Mouse (Mus musculus) G1E-ER4 (cell line): Measurements from ENCODE around the gene Atp5c1. TPM values are rescaled to one million over a fixed set of nuclear protein-coding genes. Genes with fewer than 3 reads are reported as not detected.

Source experiments
- GATA1 ChIP-seq: IDR thresholded peaks from one replicate; pipeline ENCODE4 v1.8.0; 2012; ENCODE audit warnings: low read length, inconsistent platforms
- polyA plus RNA-seq: library from polyadenylated mRNA; stranded (reverse); fragments of >175 nt; gene quantifications from 2 replicates; pipeline ENCODE4 v1.2.3, GENCODE M21; 2012

Gene Atp5c1
- polyA plus RNA-seq, 1 experiment = 25.2 TPM

- no peak for TF ChIP-seq GATA1
Measured at GRCm38 (mm10) chr2:10010263-10010909, 69.9 kb downstream of the Atp5c1 start.

DNA sequence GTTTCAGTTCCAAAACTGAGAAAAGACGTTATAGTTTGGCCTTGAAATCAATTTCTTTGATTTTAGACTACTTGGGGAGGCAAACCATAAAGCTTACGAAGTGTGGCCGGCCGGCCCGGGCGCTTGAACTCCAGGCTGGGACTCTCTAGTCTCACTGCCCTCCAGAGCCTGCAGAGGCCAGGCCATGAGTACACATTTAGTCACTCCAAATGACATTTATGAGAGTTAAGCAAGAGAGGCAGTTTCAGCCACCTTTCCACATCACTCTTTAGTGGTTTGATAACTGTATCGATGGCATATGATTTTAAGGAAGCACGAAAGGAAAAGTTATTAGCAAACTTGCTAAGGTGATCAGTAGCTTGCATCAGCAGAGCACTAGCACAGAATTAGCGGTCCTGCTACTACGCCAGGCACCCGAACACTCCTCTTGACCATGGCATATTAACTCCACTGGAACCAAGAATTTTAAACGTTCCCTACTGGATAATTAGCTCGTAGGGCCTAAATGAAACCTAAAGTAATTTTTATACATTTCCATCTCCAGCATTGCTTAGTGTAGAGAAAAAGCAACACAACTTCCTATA lies 70.5 kb downstream of the Atp5c1 start:
- TF ChIP-seq GATA1 = no peak

DNA sequence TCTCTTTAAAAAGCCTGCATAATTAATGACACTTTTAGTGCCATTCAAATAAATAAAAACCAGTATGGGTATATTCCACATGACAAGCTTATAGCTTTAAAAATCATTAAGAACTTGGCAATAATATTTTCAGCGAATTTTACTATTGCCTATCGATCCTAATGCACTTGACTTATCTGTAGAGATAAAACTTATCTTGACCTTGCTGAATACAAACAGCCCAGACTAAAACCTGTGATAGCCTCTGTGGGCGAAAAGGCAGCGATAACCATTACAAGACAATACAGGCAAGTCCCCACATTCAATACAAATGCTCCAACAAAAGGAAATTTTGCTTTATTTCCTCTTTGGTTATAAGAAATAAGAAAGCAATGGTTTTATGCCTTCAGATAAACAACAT lies 71.7 kb downstream of the Atp5c1 start:
- peak; percentile 32 for TF ChIP-seq GATA1

Other genes starting within 250 kb of the Atp5c1 start
- not detected in 2 replicates for gene 4930412O13Rik, start 199.3 kb downstream of the Atp5c1 start, polyA plus RNA-seq
- 0.28 and 1.6 TPM in 2 replicates for gene 9230102O04Rik, start 191.0 kb downstream of the Atp5c1 start, polyA plus RNA-seq
- gene Gata3, start 190.5 kb downstream of the Atp5c1 start, polyA plus RNA-seq = 8.3 and 9.1 TPM in 2 replicates
- gene Taf3, start 31.9 kb downstream of the Atp5c1 start, polyA plus RNA-seq = 20.1 and 24.6 TPM in 2 replicates
- 0.83 and 3.4 TPM in 2 replicates for gene Kin, start 83 bp upstream of the Atp5c1 start, polyA plus RNA-seq
- gene Itih2, start 50.9 kb upstream of the Atp5c1 start, polyA plus RNA-seq = not detected in 2 replicates
- 0.01 TPM in 2 replicates for gene Itih5, start 73.1 kb upstream of the Atp5c1 start, polyA plus RNA-seq